Mouse (Mus musculus): ENCODE data around the gene Ccnb3. TPM values are rescaled to one million over a fixed set of nuclear protein-coding genes. Genes with fewer than 3 reads are reported as not detected.
"Not testable (repeated sequence)": the region's sequence is repeated elsewhere in the genome, so short reads cannot be mapped to it uniquely, and the experiment has no call there.

The Ccnb3 gene
- total RNA-seq, 1 experiment: 0.04 TPM

GRCm38 (mm10) chrX:7068002-7068401 lies 26.6 kb upstream of the Ccnb3 start:
- no peak for DNase-seq (ENCODE audit: low read depth, low spot score)
- TF ChIP-seq CHD2 (IDR thresholded peaks at IDR 0.05; ENCODE audit: low read depth, low read length) (no peak), ZC3H11A (IDR thresholded peaks at IDR 0.05; ENCODE audit: borderline replicate concordance, low read depth, low read length) (no peak)
- Histone ChIP-seq H3K4me3 (ENCODE audit: insufficient read depth in 1 of 2, low read depth in 1 of 2, low read length in 2 of 2, poor library complexity in 1 of 2, severe bottlenecking in 1 of 2) (no peak overlapping the region), H3K9me3 (ENCODE audit: control insufficient read depth, insufficient read depth, low read depth, low read length) (no peaks in the 10 kb centered on the region), H3K9ac (ENCODE audit: insufficient read depth, low read depth, low read length, poor library complexity, severe bottlenecking) (no peak overlapping the region), H3K4me1 (ENCODE audit: control insufficient read depth in 2 of 2, insufficient read depth in 2 of 2, low read length in 2 of 2, poor library complexity in 1 of 2) (no peaks in the 10 kb centered on the region), H3K27ac (ENCODE audit: insufficient read depth, low read depth, low read length, poor library complexity, severe bottlenecking) (no peak overlapping the region), H3K36me3 (ENCODE audit: control insufficient read depth, insufficient read depth, low read length, poor library complexity, severe bottlenecking) (no peaks in the 10 kb centered on the region)
- in situ Hi-C loops (cut with MboI; ENCODE audit: low sequenced_read_pairs in 2 of 2, unreplicated experiment in 2 of 2): no loop called here

- H3K36me3 ChIP-seq (ENCODE audit: control insufficient read depth, insufficient read depth, low read length, poor library complexity, severe bottlenecking): no peaks in the 10 kb centered on the region
- H3K9me3 ChIP-seq (ENCODE audit: control insufficient read depth, insufficient read depth, low read depth, low read length): no peaks in the 10 kb centered on the region
- no peaks in the 10 kb centered on the region for H3K4me1 ChIP-seq (ENCODE audit: control insufficient read depth in 2 of 2, insufficient read depth in 2 of 2, low read length in 2 of 2, poor library complexity in 1 of 2)
- TF ChIP-seq ZC3H11A (IDR thresholded peaks at IDR 0.05; ENCODE audit: borderline replicate concordance, low read depth, low read length) (no peak), MAFK (IDR thresholded peaks at IDR 0.05; ENCODE audit: insufficient read depth, low read depth, low read length) (no peak), ZNF384 (IDR thresholded peaks at IDR 0.05; ENCODE audit: low read depth, low read length) (no peak), CHD2 (IDR thresholded peaks at IDR 0.05; ENCODE audit: low read depth, low read length) (no peak), HCFC1 (IDR thresholded peaks at IDR 0.05; ENCODE audit: borderline replicate concordance, insufficient read depth, low read length) (no peak)
- no peak for DNase-seq (ENCODE audit: low read depth, low spot score)
- H3K9ac ChIP-seq (ENCODE audit: insufficient read depth, low read depth, low read length, poor library complexity, severe bottlenecking): no peak within 1 kb of the TSS
- H3K4me3 ChIP-seq (ENCODE audit: insufficient read depth in 1 of 2, low read depth in 1 of 2, low read length in 2 of 2, poor library complexity in 1 of 2, severe bottlenecking in 1 of 2): no peak within 1 kb of the TSS
- in situ Hi-C loops (cut with MboI; ENCODE audit: low sequenced_read_pairs in 2 of 2, unreplicated experiment in 2 of 2): no loop called here
- H3K27ac ChIP-seq (ENCODE audit: insufficient read depth, low read depth, low read length, poor library complexity, severe bottlenecking): no peak within 1 kb of the TSS
Measured at GRCm38 (mm10) chrX:7067219-7067618, 25.8 kb upstream of the Ccnb3 start, which contains the start of gene Akap4. Akap4 (plus strand) TSS chrX:7067519.

DNA sequence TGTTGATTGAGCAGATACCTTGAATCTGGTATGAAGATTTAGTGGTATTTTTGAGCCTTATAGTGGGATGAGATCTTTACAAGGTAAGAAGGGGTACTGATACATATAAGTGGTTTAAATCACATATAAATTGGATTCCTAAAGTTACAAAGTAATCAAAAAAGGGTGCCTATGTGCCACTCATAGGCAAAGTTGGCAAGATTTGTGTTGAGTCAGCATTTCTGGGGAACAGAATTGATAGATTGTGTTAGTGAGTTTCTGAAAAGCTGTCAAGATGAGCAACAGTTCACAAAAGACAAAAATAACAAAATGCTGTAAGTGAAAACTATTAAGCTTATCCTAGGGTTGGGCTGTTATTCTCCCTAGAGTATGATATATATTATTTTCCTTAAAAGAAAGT lies 22.7 kb upstream of the Ccnb3 start:
- in situ Hi-C loops (cut with MboI; ENCODE audit: low sequenced_read_pairs in 2 of 2, unreplicated experiment in 2 of 2): no loop called here
- no peaks in the 10 kb centered on the region for H3K36me3 ChIP-seq (ENCODE audit: control insufficient read depth, insufficient read depth, low read length, poor library complexity, severe bottlenecking)

DNA sequence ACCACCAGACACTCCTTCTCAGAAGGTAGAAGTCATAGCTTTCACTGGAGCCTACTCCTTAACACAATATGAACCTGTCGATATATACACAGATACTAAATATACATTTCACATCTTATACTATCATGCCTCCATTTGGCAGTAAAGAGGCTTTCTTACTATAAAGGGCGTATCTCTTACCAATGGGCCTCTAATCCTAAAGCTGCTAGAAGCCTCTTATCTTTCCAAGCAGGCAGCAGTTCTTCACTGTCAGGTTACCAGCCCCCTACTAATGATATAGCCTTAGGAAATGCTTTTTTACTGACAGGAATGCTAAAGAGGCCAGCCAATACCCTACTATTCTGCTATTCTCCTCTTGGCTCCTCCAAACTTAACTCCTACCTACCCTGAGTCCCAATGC lies 16.2 kb upstream of the Ccnb3 start:
- no peak overlapping the region for H3K9ac ChIP-seq (ENCODE audit: insufficient read depth, low read depth, low read length, poor library complexity, severe bottlenecking)
- no peak for DNase-seq (ENCODE audit: low read depth, low spot score)
- TF ChIP-seq CHD2 (IDR thresholded peaks at IDR 0.05; ENCODE audit: low read depth, low read length): no peak
- no peak for TF ChIP-seq ZNF384 (IDR thresholded peaks at IDR 0.05; ENCODE audit: low read depth, low read length)
- TF ChIP-seq ZC3H11A (IDR thresholded peaks at IDR 0.05; ENCODE audit: borderline replicate concordance, low read depth, low read length): no peak
- no peak for TF ChIP-seq HCFC1 (IDR thresholded peaks at IDR 0.05; ENCODE audit: borderline replicate concordance, insufficient read depth, low read length)
- no peak for TF ChIP-seq MAFK (IDR thresholded peaks at IDR 0.05; ENCODE audit: insufficient read depth, low read depth, low read length)
- H3K9me3 ChIP-seq (ENCODE audit: control insufficient read depth, insufficient read depth, low read depth, low read length): no peaks in the 10 kb centered on the region
- H3K27ac ChIP-seq (ENCODE audit: insufficient read depth, low read depth, low read length, poor library complexity, severe bottlenecking): no peak overlapping the region
- H3K36me3 ChIP-seq (ENCODE audit: control insufficient read depth, insufficient read depth, low read length, poor library complexity, severe bottlenecking): no peaks in the 10 kb centered on the region
- H3K4me1 ChIP-seq (ENCODE audit: control insufficient read depth in 2 of 2, insufficient read depth in 2 of 2, low read length in 2 of 2, poor library complexity in 1 of 2): no peaks in the 10 kb centered on the region
- H3K4me3 ChIP-seq (ENCODE audit: insufficient read depth in 1 of 2, low read depth in 1 of 2, low read length in 2 of 2, poor library complexity in 1 of 2, severe bottlenecking in 1 of 2): no peak overlapping the region
- in situ Hi-C loops (cut with MboI; ENCODE audit: low sequenced_read_pairs in 2 of 2, unreplicated experiment in 2 of 2): no loop called here

More for the DNA sequence above, 22.7 kb upstream of the Ccnb3 start:
- DNase-seq (ENCODE audit: low read depth, low spot score): no peak
- Histone ChIP-seq H3K4me3 (ENCODE audit: insufficient read depth in 1 of 2, low read depth in 1 of 2, low read length in 2 of 2, poor library complexity in 1 of 2, severe bottlenecking in 1 of 2) (no peak overlapping the region), H3K4me1 (ENCODE audit: control insufficient read depth in 2 of 2, insufficient read depth in 2 of 2, low read length in 2 of 2, poor library complexity in 1 of 2) (no peaks in the 10 kb centered on the region), H3K9me3 (ENCODE audit: control insufficient read depth, insufficient read depth, low read depth, low read length) (no peaks in the 10 kb centered on the region), H3K9ac (ENCODE audit: insufficient read depth, low read depth, low read length, poor library complexity, severe bottlenecking) (no peak overlapping the region), H3K27ac (ENCODE audit: insufficient read depth, low read depth, low read length, poor library complexity, severe bottlenecking) (no peak overlapping the region)
- TF ChIP-seq MAFK (IDR thresholded peaks at IDR 0.05; ENCODE audit: insufficient read depth, low read depth, low read length) (peak; percentile 70; the same call in 1 of the 2 replicates), ZNF384 (IDR thresholded peaks at IDR 0.05; ENCODE audit: low read depth, low read length) (no peak)

DNA sequence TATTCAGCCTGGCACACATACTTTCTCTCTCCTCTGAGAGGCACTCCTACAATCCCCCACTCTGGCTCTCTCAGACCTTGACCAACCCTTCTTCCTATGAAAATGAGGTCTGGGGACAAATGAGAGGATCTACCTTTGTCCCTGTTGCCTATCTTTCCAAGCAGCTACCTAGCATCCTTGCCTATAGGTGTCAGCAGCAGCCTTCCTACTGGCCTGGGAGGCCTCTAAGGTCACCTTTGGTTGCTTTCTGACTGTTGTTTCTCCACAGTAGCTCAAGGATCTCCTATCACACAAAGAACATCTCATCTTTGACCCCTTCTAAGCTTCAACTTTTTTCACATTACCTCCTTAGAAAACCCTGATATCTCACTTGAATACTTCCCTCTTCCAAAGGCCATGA lies 15.6 kb upstream of the Ccnb3 start:
- Histone ChIP-seq H3K27ac (ENCODE audit: insufficient read depth, low read depth, low read length, poor library complexity, severe bottlenecking) (no peak overlapping the region), H3K9ac (ENCODE audit: insufficient read depth, low read depth, low read length, poor library complexity, severe bottlenecking) (no peak overlapping the region), H3K4me3 (ENCODE audit: insufficient read depth in 1 of 2, low read depth in 1 of 2, low read length in 2 of 2, poor library complexity in 1 of 2, severe bottlenecking in 1 of 2) (no peak overlapping the region), H3K36me3 (ENCODE audit: control insufficient read depth, insufficient read depth, low read length, poor library complexity, severe bottlenecking) (no peaks in the 10 kb centered on the region), H3K4me1 (ENCODE audit: control insufficient read depth in 2 of 2, insufficient read depth in 2 of 2, low read length in 2 of 2, poor library complexity in 1 of 2) (no peaks in the 10 kb centered on the region), H3K9me3 (ENCODE audit: control insufficient read depth, insufficient read depth, low read depth, low read length) (no peaks in the 10 kb centered on the region)
- DNase-seq (ENCODE audit: low read depth, low spot score): no peak
- in situ Hi-C loops (cut with MboI; ENCODE audit: low sequenced_read_pairs in 2 of 2, unreplicated experiment in 2 of 2): no loop called here
- no peak for TF ChIP-seq HCFC1 (IDR thresholded peaks at IDR 0.05; ENCODE audit: borderline replicate concordance, insufficient read depth, low read length)
- TF ChIP-seq ZC3H11A (IDR thresholded peaks at IDR 0.05; ENCODE audit: borderline replicate concordance, low read depth, low read length): no peak
- TF ChIP-seq MAFK (IDR thresholded peaks at IDR 0.05; ENCODE audit: insufficient read depth, low read depth, low read length): no peak
- TF ChIP-seq ZNF384 (IDR thresholded peaks at IDR 0.05; ENCODE audit: low read depth, low read length): no peak
- no peak for TF ChIP-seq CHD2 (IDR thresholded peaks at IDR 0.05; ENCODE audit: low read depth, low read length)

DNA sequence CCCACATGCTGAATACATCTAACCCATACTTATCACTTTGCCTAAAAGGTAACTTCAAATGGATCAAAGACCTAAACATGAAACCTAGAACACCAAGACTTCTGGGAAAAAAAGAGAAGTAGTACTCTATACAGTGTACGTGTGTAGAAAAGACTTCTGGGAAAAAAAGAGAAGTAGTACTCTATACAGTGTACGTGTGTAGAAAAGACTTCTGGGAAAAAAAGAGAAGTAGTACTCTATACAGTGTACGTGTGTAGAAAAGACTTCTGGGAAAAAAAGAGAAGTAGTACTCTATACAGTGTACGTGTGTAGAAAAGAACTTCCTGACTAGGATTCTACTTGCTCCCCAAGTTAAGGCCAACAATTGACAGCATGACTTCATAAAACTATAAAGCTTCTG lies 57.5 kb downstream of the Ccnb3 start:
- H3K36me3 ChIP-seq (ENCODE audit: control insufficient read depth, insufficient read depth, low read length, poor library complexity, severe bottlenecking); H3K9ac ChIP-seq (ENCODE audit: insufficient read depth, low read depth, low read length, poor library complexity, severe bottlenecking); H3K4me3 ChIP-seq (ENCODE audit: insufficient read depth in 1 of 2, low read depth in 1 of 2, low read length in 2 of 2, poor library complexity in 1 of 2, severe bottlenecking in 1 of 2); H3K9me3 ChIP-seq (ENCODE audit: control insufficient read depth, insufficient read depth, low read depth, low read length); H3K27ac ChIP-seq (ENCODE audit: insufficient read depth, low read depth, low read length, poor library complexity, severe bottlenecking); in situ Hi-C loops (cut with MboI; ENCODE audit: low sequenced_read_pairs in 2 of 2, unreplicated experiment in 2 of 2); DNase-seq (ENCODE audit: low read depth, low spot score); H3K4me1 ChIP-seq (ENCODE audit: control insufficient read depth in 2 of 2, insufficient read depth in 2 of 2, low read length in 2 of 2, poor library complexity in 1 of 2): not testable (repeated sequence)
